Mouse (Mus musculus) forebrain, embryonic 16.5 days (tissue): ENCODE results near the gene Gm6812. TPM values are rescaled to one million over a fixed set of nuclear protein-coding genes. Genes with fewer than 3 reads are reported as not detected.
"Not testable (repeated sequence)": the region's sequence is repeated elsewhere in the genome, so short reads cannot be mapped to it uniquely, and the experiment has no call there.

ENCODE experiments used
- ATAC-seq: fragments of 200-750 bp; cut with Nextera tagmentation; 2 replicates; pipeline ENCODE4 v1.8.0; 2017; ENCODE audit warnings: mild to moderate bottlenecking, moderate library complexity
- H3K27ac ChIP-seq: fragments of 300-500 bp; sonication (generic); 2 replicates; pipeline ENCODE4 v1.5.1; 2014; ENCODE audit warnings: low read length, control low read depth
- H3K27me3 ChIP-seq: fragments of 300-500 bp; sonication (generic); replicated peaks from 2 replicates; pipeline ENCODE4 v1.6.1; 2014; ENCODE audit warnings: low read length; ENCODE audit not compliant: control insufficient read depth, insufficient read depth
- H3K36me3 ChIP-seq: fragments of 300-500 bp; sonication (generic); 2 replicates; pipeline ENCODE4 v1.6.1; 2014; ENCODE audit not compliant: control insufficient read depth, insufficient read depth
- H3K4me1 ChIP-seq: fragments of 300-500 bp; sonication (generic); replicated peaks from 2 replicates; pipeline ENCODE4 v1.6.1; 2014; ENCODE audit warnings: low read length; ENCODE audit not compliant: control insufficient read depth, insufficient read depth
- H3K4me2 ChIP-seq: fragments of 300-500 bp; sonication (generic); 2 replicates; pipeline ENCODE4 v1.6.1; 2014; ENCODE audit warnings: mild to moderate bottlenecking, low read length, control low read depth
- H3K4me3 ChIP-seq: fragments of 300-500 bp; sonication (generic); replicated peaks from 2 replicates; pipeline ENCODE4 v1.5.1; 2014; ENCODE audit warnings: mild to moderate bottlenecking, low read length, control low read depth
- H3K9ac ChIP-seq: fragments of 300-500 bp; sonication (generic); replicated peaks from 2 replicates; pipeline ENCODE4 v1.6.1; 2014; ENCODE audit warnings: low read depth, low read length, control low read depth
- H3K9me3 ChIP-seq: fragments of 300-500 bp; sonication (generic); 2 replicates; pipeline ENCODE4 v1.6.1; 2016; ENCODE audit warnings: low read length; ENCODE audit not compliant: control insufficient read depth
- WGBS: fragments of 180-500 bp; shearing (Covaris S2); extraction: QIAGEN DNeasy Blood & Tissue Kit; methylation state at CpG from one replicate; pipeline ENCODE4 v1.1.7; 2014; 5-methylcytosine and 5-hydroxymethylcytosine counted together
- polyA plus RNA-seq: library from polyadenylated mRNA; unstranded; fragments of >200 nt; fragmentation: Nextera tagmentation; extraction: Ambion mirVana; gene quantifications from 2 replicates; pipeline ENCODE4 v1.2.1, GENCODE M21; 2015

The Gm6812 gene
- not detected in 2 replicates for polyA plus RNA-seq

- H3K4me1 ChIP-seq, H3K9me3 ChIP-seq, H3K36me3 ChIP-seq, ATAC-seq, H3K4me3 ChIP-seq, H3K27ac ChIP-seq, H3K4me2 ChIP-seq, H3K27me3 ChIP-seq, H3K9ac ChIP-seq: not testable (repeated sequence)
- 79% methylated on average over 3 of the region's 5 CpGs for WGBS
Observed at GRCm38 (mm10) chrX:68892953-68893352, at the start of gene Gm6812. TSS of gene Gm6812 (minus strand) at chrX:68893053.

- Histone ChIP-seq H3K27ac (no peak overlapping the region), H3K9me3 (no peaks in the 10 kb centered on the region), H3K4me3 (no peak overlapping the region), H3K9ac (no peak overlapping the region), H3K4me2 (no peak overlapping the region), H3K36me3 (no peaks in the 10 kb centered on the region), H3K4me1 (no peaks in the 10 kb centered on the region), H3K27me3 (no peaks in the 10 kb centered on the region)
- ATAC-seq, result no peak
- 23% methylated on average over 2 of the region's 2 CpGs for WGBS
Observed at GRCm38 (mm10) chrX:68865145-68865544, 27.7 kb downstream of the Gm6812 start.

Other genes starting within 250 kb of the Gm6812 start
- 61.7 and 70.9 TPM in 2 replicates for gene Fmr1, start 214.5 kb downstream of the Gm6812 start, polyA plus RNA-seq
- not detected in 2 replicates for gene Fmr1nb, start 131.2 kb downstream of the Gm6812 start, polyA plus RNA-seq
- 2.9 and 5.1 TPM in 2 replicates for gene Gm14698, start 72.0 kb downstream of the Gm6812 start, polyA plus RNA-seq